Mouse (Mus musculus): ENCODE data around the gene Ier2. TPM values are rescaled to one million over a fixed set of nuclear protein-coding genes. Genes with fewer than 3 reads are reported as not detected.

Ier2 gene
- total RNA-seq, 2 experiments from 2014 or later, result 10.5 to 18.3 TPM

DNA sequence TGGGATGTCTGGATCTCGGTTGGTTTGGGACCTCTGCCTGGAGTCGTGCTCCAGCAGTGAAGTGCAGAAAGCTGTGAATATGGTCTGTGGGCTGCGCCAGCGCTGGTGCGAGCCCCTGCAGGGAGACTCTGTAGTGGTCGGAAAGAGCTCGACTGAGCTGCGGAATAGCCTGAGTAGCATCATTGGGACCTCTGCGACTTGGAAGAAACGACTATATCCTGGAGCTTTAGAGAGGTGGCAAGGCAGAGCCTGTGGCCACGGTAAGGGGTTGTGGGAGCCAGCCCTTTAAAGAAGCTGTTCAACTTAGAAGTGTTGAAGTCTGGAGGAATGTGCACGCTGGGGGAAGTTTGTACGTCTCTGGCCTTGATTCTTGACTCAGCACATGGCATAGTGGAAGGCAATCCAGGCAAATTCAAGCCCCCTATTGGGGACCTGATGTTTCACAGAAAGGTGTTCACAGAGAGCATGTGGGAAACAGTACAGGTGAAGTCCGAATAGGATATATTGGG is 2.8 kb upstream of the Ier2 start:
- intact Hi-C loops (cut with DNase I), result loop anchor here (2.0 kb wide), 1 partner anchor 21 kb away; the partner anchor contains the start of genes Nacc1 and Trmt1
- no peak for DNase-seq (ENCODE audit: low spot score in 2 of 2)

DNA sequence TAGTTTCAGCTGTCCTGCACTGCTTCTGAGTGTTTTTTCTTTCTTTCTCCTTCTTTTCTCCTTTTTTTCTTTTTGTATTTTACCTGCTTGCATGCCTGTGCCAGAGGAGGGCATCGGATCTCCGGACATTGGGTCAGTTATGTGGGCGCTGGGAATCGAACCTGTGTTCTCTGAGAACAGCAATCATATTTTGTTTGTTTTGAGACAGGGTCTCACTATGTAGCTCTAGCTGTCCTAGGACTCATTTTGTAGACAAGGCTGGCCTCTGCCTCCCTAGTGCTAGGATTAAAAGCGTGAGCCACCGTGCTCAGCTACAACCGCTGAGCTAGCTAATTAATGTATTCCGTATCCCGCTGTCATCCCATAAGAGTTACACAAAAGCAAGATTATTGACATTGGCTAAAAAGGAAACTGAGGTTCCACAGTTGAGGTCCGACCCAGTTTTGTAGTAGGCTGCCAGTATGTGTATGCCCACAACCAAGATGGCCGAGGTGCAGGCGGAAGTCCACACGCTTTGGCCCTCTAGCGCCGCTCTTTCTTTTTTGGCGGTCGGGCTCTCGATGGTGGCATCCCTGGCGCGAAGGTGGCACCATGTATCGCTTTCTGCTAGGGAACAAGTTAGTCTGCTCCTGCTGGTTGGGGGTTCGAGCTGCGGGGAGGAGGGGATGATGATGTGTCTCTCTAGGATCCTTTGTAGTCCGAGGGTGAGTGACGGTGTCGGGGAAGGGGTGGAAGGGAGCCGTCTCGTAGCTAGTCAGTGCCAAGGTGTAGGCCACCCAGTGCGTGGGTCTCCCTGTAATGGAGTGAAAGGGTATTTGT is 2.1 kb upstream of the Ier2 start:
- peak; percentile 87 to 92 for DNase-seq (ENCODE audit: low spot score in 2 of 2)
- intact Hi-C loops (cut with DNase I), result loop anchor here (2.0 kb wide), 1 partner anchor 22 kb away; the partner anchor contains the start of genes Nacc1 and Trmt1

DNA sequence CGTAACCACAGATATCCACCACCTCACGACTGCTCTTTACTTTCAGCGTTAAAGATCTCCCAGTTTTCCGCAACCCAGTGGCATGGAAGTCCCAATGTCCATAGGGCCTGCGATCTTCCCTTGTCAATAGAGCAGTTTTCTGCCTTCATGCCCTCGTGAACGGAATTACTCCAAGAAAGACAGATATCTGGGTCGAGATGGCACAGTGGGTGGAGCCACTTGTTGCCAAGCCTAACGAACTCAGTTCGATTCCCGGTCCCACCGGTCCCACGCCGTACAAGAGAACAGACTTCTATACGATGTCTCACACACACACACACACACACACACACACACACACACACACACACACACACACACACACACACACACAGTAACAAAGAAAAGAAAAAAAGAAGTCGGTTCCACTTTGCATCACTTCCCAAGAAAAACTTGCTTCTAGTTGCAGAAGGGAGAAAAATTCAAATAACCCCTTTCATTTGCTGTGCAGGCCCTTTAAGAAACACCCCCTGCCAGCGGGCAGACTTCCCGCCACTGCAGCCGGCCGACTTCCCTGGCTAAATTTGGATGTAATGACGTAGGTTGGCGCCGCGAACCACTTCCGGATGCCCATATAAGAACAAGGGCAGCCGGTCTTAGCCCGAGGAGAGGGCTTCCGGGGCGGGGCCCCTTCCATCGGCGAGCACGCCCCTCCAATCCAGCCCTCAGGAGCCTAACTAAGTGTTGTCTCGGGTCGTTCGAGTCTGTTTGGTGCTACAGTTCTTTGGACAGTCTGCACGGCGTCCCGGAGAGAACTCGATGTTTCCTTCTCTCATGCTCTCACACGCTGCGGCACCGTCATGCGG is 1.1 kb upstream of the Ier2 start:
- intact Hi-C loops (cut with DNase I), result loop anchor here (2.0 kb wide), 2 partner anchors 23 to 25 kb away; partner anchors contain the start of genes Nacc1 and Trmt1
- DNase-seq (ENCODE audit: low spot score in 2 of 2), result peak; percentile 97 to 99

DNA sequence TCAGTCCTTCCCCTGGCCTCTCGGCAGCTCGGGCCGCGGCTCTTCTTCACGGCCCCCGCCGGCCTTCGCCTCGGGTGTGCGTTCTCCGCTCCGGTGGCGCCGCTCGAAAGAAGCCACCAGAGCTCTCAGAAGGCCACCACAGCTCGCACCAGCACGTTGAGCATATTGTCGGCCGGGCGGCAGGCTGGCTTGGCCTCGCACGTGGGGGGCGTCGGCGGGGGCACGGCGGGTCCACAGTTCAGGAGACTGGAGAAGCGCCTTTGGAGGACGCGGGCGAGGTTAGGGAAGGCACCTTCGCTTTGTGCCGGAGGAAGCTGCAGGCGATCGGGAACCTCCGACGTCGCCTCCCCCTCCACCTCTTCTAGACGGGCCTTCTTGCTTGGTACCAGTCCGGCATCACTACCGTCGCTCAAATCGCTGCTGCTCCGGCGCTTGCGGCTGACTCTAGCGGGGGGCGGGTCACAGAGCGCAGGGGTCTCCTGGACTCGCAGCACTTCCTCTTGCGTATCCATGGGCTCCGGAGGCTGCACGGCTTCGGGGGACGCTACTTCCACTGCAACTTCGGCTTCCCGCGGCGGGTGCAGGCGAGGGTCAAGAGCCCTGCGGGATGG is 586 bp downstream of the Ier2 start:
- intact Hi-C loops (cut with DNase I), result loop anchor here (2.0 kb wide), 1 partner anchor 23 kb away; no protein-coding TSS in a partner anchor

DNA sequence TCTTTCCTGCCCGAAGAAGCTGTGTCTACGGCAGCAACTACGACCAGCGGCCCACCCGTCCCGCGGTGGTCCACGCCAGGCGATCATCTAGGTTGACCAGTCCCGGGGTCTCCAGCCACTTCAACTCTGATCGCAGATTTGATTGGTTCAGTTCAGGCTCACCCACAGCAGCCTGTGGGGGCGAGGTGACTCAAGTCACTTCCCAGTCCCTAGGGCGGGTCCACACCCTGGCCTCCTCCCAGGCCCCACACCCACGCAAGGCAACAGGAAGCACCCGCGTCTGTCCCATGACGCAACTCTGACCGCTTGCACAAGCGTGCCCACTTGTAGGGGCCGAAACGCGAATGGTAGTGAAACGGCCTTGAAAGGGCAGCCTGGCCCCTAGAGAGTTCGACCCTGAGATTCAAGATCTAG is 1.2 kb downstream of the Ier2 start:
- intact Hi-C loops (cut with DNase I), result no loop called here
- DNase-seq (ENCODE audit: low spot score in 2 of 2), result peak in 1 of 2 experiments; percentile 60

More for the DNA sequence above, 586 bp downstream of the Ier2 start:
- DNase-seq (ENCODE audit: low spot score in 2 of 2), result no peak

DNA sequence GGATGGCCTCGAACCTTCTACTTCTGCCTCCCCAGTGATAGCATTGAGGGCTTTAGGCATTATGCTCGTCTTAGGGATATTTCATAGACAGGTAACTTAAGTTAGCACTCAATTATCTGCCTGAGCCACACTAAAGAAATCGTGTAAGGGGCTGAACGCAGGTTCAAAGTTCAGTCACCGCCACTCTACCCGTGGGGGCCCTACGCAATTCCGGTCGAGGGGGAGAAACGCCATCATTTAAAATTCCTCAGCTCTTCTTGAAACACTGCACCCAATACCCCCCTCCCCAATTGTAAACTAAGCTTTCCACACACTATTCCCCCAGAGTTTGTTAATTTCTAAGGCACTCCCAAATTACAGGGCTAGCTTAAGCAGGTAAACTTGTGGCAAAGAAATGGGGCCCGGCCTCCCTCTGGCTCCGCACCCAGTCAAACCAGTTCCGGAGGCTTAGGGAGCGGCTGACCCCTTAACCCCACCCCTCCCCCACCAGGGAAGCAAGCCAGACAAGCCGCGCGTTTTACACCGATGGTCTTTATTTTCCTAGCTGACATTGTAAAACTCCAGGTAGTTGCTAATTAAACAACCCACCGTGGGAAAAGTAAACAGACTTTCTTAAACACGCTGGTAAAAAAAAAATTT is 1.7 kb downstream of the Ier2 start:
- no peak for DNase-seq (ENCODE audit: low spot score in 2 of 2)
- intact Hi-C loops (cut with DNase I), result no loop called here

DNA sequence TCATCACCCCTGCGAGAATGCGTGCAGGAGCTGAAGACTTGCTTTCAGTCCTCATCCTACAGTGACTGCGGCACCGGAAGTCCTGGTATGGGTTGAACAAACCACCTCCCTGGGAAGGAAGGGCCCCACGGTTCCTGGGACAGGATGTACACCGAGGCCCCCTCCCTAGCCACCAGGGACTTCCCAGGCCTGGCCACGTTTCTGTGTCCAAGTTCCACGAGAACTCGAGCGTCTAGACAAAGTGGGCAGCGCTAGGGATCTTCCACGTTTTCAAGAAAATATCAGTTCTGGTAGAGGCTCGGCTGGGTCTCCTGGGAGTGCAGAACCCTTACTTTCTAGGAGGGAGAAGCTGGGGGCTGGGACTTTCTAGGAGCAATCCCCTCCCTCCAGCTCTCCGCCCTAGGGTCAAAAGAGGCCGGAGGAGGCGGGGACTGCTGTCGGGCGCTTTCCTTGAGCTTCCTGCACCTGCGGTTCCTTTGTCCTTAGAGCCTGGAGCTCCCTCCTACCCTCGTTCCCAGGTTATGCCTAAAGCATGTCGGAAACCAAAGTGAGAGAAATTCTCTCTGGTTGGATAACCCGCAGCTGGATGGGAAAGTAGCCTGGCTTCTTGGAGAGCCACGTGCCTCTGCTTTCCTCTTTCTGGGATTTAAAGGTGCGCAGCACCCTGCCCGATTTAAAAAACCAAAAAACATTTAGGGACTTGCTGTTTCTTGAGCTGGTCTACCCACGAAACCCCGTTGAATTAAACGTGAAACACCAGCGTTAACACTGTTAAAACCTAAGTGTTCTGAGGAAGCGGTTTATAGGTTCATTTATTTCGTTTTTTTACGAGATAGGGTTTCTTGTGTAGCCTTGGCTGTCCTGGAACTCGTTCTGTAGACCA is 2.5 kb downstream of the Ier2 start:
- intact Hi-C loops (cut with DNase I), result no loop called here
- DNase-seq (ENCODE audit: low spot score in 2 of 2), result no peak

DNA sequence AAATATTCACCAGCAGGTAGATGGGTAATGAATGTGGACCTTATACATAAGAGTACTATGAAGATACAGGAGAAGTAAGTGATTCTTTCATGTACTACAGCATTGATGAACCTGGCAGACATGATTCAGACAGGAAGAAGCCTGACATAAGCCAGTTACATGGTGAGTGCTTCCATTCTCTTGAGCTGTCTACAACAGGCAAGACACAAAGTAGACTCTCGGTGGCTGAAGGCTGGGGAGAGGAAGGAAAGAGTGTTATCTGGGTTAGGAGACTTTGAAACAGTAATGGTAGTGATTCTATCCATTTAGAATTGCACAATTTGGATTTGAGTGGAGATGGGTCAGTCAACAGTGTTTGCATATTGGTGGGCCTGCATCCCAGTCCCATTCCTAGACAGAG is 3.7 kb downstream of the Ier2 start:
- no peak for DNase-seq (ENCODE audit: low spot score in 2 of 2)
- intact Hi-C loops (cut with DNase I), result no loop called here

DNA sequence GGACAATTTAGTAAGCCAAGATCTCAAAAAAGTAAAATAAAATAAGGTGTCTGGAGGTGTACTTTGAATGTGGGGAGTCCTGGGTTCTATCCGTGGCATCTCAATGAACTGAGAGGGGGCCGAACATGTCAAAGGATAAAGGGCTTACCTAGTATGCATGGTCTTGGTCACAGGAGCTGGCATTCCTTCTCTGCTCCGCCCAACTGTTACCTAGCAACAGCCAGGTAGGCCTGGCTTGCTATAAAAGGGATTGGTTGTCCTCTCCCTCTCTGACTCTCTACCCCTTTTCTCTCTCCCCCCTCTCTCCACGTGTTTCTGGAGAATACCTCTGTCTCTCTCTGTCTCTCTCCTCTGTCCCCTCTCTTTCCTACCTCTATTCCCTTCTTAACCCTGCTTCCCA is 5.0 kb downstream of the Ier2 start:
- intact Hi-C loops (cut with DNase I), result no loop called here
- no peak for DNase-seq (ENCODE audit: low spot score in 2 of 2)

DNA sequence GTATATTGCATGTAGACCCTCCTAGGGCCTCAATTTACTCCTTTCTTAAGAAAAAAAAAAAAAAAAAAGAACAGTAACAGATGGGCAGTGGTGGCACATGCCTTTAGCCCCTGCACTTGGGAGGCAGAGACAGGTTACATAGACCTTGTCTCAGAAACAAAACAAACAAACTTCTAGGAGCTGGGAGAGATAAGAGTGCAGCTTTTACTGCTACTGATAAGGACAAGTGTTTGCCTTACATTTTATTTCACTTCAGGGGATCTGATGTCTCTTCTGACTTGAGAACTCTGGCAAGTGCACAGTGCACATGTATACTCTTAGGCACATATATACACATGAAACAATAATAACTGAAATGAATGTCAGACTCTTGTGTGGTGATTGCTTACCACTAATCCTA is 5.4 kb downstream of the Ier2 start:
- intact Hi-C loops (cut with DNase I), result no loop called here
- DNase-seq (ENCODE audit: low spot score in 2 of 2), result no peak

DNA sequence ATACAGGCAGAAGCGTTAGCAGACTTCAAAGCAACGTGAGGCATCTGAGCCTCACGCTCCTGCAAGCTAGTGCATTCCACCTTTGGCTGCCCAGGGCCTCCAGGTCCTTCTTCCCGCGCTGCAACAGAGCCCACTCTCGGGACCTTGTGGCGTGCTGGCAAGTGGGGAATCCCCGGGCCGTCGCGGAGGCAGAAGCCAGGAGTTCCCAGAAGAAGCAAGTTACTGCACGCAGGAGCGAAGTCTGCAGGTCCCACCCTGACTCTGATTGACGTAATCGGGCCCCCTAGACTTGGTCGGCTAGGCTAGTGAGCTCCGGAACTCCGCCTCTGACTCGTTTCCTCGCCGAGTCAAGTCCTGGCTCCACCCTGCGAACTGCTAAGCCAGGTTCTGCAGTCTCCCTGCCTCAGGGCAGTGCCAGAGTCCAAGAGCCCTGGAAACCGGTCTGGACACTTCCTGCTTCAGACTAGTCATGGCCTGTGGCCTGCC is 6.0 kb downstream of the Ier2 start:
- intact Hi-C loops (cut with DNase I), result no loop called here
- DNase-seq (ENCODE audit: low spot score in 2 of 2), result no peak

DNA sequence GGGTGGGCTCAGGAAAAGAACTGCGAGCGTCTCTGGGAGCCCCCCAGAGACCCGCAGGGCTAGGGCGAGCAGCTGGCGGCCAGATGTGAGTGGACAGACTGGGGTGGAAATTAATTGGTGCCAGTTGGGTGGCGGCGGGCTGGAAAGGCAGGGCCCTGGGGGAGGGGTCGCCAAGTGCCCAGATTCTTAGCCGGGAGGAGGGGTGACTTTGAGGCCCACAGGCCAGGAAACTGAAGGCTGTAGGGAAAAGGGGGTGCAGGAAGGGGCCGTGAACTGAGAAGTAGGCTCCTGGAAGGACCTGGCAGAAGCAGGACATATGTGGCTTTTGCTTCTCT is 6.5 kb downstream of the Ier2 start:
- intact Hi-C loops (cut with DNase I), result no loop called here
- DNase-seq (ENCODE audit: low spot score in 2 of 2), result no peak

DNA sequence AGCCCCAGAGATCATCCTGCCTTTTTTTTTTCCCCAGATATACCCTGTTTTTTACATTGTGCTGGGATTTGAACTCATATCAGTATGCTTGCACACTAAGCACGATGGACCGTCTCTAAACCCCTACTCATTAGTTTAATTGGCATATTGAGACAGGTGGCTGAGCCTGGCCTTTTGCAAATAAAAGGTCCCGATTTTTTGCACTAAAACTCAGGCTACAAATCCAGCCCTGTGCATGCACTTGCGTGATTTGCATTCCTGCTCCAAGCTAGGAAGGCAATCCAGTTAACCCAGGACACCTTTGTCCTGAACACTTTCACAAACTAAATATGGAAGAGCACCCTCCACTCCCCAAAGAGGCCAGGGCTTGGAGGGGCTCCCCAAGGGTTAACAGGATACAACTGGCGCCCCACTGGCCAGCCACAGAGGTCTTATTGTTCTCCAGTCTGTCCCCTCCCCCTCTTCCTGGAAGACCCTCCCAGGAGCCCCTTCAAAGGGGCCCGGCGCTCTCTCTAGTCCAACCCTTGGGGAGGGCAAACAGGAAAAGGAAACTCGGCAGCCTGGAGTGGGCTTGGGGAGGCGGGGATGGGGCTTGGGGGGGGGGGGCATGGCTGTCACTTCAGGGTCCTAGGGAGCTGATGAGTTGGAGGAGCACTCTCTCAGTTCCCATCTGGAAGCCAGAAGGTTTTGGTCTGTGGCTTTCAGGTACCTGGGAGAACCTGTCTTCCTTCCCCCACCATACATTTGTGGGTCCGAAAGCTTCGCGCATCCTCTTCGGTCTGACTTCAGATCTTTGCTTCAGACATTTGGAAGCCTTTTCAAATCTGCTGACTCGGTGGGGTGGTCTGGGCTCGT is 7.1 kb downstream of the Ier2 start:
- DNase-seq (ENCODE audit: low spot score in 2 of 2), result no peak
- intact Hi-C loops (cut with DNase I), result no loop called here

DNA sequence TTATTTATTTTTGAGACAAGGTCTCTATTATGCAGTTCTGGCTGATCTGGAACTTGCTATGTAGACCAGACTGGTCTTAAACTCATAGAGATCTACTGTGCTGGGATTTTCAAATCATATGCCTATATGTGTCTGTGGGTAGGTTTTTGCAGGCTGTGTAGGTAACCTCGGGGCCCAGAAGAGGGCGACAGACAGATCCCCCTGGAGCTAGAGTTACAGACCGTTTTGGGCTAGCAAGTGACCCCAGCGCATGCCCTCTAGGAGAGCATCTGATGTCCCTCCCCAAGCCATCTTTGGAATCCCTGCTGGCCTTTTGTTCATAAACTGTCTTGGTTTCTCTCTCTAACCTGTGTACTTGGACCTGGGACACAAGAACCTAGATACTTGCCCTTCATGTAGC is 8.1 kb downstream of the Ier2 start:
- no peak for DNase-seq (ENCODE audit: low spot score in 2 of 2)

DNA sequence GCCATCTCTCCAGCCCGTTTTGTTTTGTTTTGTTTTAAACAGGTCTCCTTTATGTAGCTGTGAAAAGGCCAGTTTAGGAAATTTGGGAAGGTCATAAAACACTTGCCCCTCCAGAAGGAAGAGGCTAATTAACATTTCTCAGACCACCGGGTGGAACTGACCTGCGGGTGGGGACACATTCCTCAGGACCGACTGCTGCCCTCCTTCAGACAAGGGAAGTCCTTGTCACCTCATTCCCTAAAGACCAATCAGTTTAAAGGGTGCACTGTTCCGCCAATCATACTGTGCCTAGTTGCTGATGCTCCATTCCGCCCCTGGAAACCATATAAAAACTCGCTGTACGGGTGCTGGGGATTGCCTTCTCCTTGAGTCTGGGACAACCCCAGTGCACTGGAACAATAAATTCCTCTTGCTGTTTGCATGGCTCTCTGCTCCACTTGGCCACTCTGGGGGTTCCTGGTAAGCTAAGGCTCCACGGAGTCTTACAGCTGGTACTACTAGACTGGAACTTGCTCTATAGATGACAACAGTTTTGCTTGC is 9.5 kb downstream of the Ier2 start:
- intact Hi-C loops (cut with DNase I), result no loop called here
- DNase-seq (ENCODE audit: low spot score in 2 of 2), result no peak

More for the DNA sequence above, 8.1 kb downstream of the Ier2 start:
- intact Hi-C loops (cut with DNase I), result no loop called here

DNA sequence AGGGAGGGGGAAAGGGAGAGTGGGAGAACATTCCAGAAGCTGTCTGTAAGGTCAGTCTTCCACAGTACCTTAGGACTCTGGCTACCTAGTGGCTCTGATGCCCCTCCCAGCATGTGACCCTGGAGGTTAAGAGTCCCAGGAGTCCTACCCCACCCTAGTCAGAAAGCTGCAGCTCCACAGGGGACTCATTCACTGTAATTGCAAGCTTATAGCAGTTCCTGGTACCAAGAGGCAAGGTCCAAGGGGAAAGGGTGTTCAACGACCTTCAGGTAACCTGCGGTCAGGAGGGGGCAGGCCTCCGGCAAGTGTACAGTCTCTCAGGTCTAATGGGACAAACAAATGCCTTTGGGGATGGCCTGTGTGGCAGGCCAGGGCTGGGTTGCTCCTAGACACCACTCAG is 12.4 kb downstream of the Ier2 start:
- DNase-seq (ENCODE audit: low spot score in 2 of 2), result no peak
- intact Hi-C loops (cut with DNase I), result no loop called here

DNA sequence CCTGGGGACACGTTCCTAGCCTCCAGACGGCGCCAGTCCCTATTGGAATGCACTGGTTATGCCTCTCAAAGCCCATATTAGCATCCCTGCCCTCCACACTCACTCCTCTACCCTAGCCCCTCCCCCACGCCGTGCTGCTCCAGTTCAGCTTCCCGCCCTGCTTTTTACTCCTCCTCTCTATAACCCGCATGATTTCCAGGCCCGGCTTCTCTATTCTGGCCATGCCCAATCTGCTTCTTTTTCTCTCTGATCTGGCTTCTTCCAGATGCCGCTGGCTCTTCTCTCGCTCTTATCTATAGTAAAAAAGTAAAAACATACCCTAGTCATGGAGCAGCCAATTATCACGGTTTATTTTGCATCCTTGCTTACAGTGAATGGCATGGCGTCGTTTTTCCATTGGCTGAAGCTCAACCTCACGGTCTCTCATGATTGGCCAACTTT is 15.2 kb downstream of the Ier2 start:
- intact Hi-C loops (cut with DNase I), result no loop called here
- DNase-seq (ENCODE audit: low spot score in 2 of 2), result no peak

All from left cerebral cortex, postnatal 25 days (tissue).